Mouse (Mus musculus) left cerebral cortex, adult 18-20 months (tissue): Measurements from ENCODE around the gene Heatr1. TPM values are rescaled to one million over a fixed set of nuclear protein-coding genes. Genes with fewer than 3 reads are reported as not detected.
A peak's percentile ranks its signal among the peaks of the same experiment; 100 is the strongest.

ENCODE experiments used
- DNase-seq, 2 experiments: peaks; one replicate each; pipeline ENCODE4 v3.0.0; 2021 to 2022; ENCODE audit warnings: low spot score in 2 of 2, mixed read lengths in 1 of 2
- long read RNA-seq, 2 experiments: library from polyadenylated mRNA; stranded (forward); transcript quantifications; one replicate each; pipeline ENCODE4 v2.0.0; 2021
- total RNA-seq, 2 experiments: library from RNA; stranded (reverse); gene quantifications; 2 replicates each; pipeline ENCODE4 v1.2.3; 2021

Gene Heatr1
- total RNA-seq = 10 to 100 TPM; 28.2 to 31.6 TPM
- long read RNA-seq, experiment 1, full-length matches to known transcripts = 1 of 8 reads
- long read RNA-seq, experiment 1, partial matches to known transcripts = 2 of 8 reads
- long read RNA-seq, experiment 1, other reads (novel, unspliced or antisense) = 5 of 8 reads
- long read RNA-seq, experiment 2, partial matches to known transcripts = 4 of 5 reads
- long read RNA-seq, experiment 2, other reads (novel, unspliced or antisense) = 1 of 5 reads

DNA sequence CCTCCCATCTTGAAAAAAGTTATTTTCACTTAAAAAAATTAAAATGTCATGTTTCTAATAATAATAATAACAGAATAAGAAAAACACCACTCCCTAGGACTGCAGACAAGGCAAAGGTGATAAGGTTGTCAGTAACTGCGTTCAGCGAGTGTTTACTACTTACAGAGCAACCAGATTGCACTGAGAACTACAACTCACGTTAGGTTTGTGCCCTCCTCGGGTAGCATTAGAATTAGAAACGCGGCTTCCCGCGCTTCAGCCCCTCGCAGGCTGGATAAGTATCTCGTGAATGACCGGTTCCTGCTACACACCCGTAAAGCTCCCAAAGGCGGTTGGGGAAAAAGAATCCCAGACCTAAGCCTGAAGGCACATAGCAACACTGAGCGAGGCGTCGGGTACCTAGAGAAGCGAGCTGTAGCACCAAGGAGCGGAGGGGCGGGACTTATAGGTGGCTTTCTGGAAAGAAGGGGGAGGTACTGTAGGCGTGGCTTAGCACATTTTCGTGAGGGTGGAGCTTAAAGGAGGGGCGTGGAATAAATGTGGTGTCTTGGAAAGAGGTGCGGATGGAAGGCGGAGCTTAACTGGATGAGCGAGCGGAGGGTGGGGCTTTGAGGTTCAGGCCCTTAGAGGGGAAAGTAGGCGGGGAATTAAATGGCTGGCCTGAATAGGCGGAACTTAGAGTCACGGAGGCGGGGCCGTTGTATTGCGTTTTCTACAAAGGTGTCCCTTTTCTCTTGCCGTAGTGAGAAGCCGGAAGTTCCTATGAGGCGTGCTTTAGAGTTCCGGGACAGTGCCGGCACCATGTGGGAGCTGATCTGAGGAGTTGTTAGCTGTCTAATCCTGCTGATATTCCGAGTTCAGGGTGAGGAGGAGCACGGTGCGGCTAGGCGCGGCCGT, at the start of gene Heatr1:
Gene Heatr1, plus strand, starts transcription at position 419 of the 897 bp plus-strand sequence.
- DNase-seq = peak; percentile 92 to 94

DNA sequence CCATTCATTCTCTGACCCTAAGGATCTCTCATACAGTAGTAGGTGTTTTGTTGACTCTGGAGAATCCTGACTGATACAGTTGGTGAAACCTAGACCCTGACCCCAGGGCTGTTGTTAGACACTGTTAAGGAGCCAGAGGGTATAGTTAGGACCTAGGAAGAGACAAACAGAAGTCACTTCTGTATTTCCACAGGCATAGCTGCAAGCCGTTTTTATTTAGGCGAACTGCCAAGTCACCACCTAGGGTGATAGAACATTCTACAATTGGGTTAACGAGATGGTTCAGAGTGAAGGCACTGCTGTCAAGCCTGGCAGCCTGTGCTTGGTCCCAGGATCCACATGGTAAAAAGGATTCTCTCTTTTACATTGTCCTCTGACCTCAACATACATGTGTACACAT, 48.0 kb upstream of the Heatr1 start:
- no peak for DNase-seq

DNA sequence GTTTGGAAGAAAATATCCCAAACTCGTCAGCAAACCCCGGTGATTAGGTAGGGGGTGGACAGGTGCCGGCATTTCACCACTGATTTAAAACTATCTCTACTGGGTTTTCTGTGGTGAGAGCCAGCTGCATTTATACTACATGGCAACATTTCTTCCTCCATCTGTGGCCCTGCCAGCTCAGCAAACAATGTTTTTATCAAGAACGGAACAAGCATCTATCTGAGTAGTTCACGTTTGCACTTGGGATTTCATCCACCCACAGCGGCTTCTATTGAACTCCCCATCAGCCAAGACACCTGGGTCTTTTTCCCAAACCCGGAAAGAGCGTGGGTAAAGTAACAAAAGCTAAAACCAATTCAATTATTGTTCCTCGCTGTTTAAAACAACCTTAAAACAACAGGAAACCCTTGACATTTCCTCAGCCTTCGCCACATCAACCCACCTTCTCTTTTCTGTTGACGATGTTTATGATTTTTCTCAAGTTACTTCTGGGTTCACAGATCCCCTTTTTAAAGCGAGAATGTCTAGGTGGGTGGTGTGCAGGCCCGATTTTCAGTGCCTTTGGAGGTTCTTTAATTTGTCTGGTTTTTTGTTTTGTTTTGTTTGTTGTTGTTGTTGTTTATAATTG, 45.5 kb upstream of the Heatr1 start:
- DNase-seq = no peak

DNA sequence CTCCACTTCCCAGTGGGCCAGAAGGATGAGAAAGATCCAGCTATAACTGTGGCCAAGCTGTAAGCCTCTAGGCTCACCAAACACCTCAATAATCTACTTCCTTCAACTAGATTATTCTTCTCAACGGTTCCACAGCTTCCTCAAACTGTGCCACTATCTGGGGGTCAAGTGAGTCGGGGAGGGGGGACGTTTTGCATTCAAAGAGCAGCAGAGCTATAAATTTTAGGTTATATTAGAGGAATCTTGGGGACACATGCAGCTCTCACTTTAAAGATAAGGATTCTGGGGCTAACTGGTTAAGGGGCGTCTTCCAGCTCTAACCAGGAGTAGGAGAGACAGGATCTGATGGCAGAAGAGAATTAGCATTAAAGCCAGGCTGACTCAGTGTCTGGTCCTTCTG, 38.6 kb upstream of the Heatr1 start:
- no peak for DNase-seq

DNA sequence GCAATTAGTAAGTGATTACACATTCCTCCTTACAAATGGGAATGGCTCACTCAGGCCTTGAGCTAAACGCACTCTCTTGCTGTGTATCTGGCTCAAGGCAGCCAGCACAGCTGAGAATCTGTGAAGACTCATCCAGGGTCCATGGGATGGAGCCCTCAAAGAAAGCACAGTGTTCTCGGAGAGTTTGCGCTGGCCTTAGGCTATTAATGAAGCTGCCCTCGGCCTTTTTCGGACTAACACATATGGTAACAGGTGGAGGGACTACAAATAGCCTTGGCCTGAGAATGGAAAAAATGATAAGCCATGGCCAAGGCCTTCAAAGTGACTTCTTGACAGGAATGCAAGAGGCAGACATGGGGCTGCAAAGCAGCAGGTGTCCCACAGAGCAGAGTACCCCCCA, 37.3 kb upstream of the Heatr1 start:
- DNase-seq = no peak

DNA sequence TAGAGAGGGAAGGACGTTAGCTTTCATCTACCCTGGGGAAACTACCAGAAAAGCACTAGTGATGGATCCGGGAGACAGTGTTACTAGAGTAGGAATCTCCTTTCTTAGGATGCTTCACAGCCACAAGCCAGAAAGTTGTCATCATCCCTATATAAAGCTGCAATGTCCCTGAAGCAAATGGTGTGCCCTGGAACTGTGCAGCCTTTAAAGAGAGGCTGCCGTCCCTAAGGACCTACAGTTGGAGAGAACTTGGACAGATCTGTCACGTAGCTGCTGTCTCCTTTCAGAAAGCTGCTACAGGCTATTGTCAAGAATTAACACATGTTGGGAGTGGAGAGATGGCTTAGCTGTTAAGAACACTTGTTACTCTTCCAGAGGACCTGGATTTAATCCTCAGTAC, 33.3 kb upstream of the Heatr1 start:
- DNase-seq = no peak

DNA sequence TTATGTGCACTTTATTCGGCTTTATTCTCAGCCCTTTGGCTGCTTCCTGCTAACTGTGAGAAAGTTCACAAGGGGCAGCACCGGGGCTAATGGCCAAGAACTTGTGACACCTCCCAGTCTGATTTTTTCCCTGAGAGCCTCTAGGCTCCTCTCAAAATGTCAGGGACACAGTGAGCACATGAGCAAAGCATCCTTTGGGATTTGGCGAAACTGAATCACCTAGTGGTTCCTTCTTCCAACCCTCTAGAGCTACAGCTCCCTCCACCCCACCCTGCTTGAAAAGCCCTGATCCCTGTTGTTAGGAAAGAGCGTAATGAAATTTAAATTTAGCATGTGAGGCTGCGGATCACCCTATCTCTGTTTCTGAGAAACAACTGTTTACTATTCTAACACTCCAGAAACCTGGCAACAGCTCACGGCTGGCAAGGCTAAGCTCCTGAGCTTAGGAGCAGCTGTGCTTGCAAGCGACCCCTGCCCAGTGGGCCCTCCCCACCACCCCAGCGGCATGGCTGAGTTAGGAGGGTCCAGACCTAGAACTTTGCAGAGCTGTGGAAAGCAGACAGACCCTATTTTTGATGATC, 25.7 kb upstream of the Heatr1 start:
- DNase-seq = no peak

DNA sequence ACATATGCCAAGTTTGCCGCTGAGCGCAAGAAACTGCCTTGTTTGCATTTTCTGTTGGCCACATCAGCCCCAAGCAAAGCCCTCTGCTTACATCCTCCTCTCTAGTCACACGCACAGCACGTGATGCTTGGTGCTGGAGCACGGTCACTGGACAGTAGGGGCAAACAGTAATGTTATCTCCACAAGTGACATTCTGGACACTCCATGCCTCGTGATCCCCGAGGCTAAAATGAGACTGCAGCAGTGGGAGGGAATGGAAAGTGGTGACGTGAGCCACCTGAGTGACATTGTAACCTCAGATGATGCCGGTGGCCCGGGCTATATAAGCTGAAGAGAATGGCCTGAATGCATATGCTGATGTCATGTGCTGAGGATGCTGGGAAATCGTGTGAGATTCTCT, 24.9 kb upstream of the Heatr1 start:
- DNase-seq = no peak

DNA sequence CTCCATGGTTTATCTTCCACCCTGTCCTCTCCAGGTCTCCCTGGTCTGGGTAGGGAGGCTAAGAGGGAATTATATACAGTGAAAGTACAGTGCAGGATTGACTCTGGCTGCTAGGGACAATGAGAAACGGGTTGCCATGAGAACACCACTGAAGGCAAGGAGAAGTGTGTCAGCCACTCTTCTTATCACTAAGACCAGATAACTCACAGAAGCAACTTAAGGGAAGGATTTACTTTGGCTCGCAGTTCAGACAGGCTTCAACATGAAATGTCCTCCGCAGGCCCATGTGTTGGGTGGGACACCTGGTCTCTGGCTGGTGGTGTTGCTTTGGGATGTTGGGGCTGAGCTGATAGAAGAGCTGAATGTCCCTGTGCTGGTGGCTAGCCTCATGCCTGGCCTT, 22.1 kb upstream of the Heatr1 start:
- DNase-seq = no peak

DNA sequence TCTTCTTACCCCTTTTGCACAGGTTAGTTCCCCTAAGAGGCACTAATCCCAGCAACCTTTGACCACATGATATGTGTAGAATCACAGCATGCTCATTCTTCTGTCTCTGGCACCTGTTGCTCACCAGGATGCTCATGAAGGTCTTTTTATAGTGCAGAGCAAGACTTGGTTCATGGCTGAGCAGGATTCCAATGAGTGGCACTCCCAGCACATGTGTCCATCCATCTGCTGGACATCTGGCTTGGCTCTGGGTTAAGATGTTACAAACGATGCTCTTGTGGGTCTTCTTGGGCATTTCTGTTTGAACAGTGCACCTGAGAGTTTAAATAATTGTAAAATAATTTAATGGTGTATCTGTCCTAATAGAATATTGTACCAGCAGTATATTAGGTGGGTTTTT, 18.0 kb upstream of the Heatr1 start:
- DNase-seq = no peak

DNA sequence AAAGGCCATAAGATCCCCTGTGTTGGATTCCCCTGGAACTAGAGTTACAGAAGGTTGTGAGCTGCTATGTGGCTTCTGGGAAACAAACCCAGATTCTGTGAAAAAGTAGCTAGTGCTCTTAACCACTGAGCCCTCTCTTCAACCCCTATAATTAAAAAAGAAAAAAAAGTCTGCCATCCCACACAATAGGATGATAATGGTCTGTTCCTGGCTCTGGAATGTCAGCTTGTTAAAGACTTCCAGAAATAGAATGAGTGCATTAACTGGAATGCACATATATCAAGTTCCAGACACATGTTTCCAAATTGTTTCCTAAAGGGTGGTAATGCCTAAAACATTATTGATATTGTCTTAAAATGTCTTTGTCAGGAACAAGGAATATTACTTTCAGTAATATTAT, 10.0 kb upstream of the Heatr1 start:
- no peak for DNase-seq

DNA sequence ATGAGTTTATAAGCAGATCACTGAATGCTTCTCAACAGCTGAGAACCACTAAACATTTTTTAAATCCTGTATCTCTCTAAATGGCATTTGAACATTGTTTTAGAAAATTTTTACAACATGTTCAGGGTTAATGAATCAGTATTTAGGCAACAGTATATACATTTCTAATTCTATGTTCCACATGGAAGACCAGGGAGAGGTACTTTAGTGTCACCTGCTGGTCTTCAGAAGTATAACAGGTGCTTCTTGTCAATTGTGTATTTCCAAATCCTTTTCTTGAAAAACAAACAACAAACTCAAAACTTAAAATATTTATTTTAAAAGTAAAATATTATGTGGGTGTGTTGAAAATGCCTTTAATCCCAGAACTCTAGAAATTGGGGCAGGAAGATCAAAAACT, 8.5 kb upstream of the Heatr1 start:
- DNase-seq = peak; percentile 14 to 30

DNA sequence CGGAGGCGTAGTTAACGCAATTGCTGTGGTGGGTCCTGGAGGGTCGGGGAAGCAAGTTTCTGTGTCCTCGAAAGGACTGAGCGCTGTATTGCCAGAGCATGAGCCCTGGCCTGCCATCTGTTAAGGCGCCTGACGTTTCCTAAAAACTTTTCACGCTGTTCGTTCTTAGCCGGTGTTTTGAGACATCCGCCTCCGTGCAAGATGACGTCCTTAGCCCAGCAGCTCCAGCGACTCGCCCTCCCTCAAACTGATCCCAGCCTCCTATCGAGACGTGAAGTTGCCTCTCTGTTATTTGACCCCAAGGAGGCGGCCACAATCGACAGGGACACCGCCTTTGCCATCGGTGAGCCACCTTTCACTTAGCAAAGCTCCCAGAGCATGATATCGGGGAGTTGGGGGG, 744 bp downstream of the Heatr1 start:
- peak in 1 of 2 experiments; percentile 4 for DNase-seq

DNA sequence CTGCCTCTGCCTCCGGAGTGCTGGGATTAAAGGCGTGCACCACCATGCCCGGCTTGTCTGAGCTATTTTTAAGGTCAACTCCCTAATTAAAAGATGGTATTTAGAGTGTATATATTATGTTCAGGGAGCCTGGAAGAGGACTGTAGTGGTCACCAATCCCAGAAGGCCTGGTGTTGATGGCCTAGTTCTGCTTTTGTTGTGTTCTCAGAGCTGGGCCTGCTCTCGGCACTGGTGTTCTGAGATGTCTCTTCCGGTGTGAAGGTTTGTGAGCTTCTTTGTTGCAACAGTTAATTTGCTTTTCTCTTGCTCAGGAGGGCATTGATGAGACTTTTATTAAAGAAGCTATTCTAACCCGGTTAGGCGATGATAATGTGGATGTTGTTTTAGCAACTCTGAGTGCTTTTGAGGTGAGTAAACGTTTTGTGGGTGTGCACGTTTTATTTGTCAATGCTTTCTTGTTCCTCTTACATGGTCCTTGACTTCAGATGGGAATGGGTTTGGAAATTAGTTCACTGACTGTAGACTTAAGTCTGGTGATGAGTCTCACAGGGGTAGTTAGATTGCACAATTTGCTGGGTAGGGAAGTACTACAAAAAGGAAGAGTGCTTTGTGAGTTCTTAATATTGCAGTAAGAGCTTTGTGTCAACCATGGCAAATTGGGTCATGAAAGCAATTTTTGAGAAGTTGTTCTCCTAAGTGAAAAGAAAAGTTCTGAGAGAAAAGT, 13.7 kb downstream of the Heatr1 start:
- DNase-seq = no peak

DNA sequence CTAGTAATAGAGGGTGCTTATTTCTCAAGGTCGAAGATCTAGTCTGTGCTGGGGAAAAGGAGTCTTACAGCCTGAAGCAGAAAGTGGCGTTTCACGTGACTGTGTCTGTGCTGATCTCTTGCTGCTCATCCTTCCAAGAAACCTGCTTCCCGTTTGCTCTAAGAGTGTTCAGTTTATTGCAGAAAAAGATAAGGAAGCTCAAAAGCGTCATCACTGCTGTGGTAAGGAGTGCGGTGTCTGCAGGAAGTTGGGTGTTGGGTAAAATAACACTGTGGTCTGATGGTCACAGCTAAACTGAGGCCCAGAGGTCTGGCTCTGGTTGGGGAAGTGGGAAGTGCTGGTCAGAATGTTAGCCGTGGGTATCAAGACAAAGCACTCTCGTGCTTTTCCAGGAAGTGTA, 17.2 kb downstream of the Heatr1 start:
- DNase-seq = no peak

DNA sequence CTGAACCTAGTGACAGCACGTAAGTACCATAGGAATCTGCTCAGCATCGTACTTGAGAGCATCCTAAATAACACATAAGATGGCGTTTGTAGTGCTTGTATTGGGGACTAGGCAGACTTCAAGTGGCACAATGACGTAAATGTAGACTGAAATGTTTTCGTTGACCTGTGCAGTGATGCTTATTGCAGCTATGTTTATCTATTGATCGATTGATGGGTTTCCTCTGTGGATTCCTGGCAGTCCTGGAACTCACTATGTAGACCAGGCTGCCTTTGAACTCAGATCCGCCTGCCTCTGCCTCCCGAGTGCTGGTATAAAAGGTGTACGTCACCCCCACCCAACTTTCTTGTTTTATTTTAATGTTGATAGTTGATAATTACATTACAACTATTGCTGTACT, 25.8 kb downstream of the Heatr1 start:
- no peak for DNase-seq

DNA sequence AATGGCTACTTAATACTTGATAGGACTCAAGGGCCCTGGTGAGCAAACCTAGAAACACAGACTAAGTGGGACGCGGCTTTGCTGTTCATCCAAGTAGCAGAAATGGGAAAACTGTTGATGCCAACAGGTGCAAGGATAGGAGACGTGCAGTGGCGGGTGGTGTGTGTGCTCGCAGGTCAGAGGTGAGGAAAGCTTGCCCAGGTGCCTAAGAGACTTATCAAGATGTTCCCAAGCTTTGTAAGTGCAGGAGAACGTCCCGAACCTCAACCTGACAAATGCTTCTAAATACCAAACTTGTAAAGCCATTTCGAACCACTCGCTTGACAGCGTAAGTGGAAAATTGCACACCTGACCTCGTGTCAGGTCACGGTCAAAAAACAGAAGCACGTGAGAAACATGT, 33.7 kb downstream of the Heatr1 start:
- DNase-seq = no peak

DNA sequence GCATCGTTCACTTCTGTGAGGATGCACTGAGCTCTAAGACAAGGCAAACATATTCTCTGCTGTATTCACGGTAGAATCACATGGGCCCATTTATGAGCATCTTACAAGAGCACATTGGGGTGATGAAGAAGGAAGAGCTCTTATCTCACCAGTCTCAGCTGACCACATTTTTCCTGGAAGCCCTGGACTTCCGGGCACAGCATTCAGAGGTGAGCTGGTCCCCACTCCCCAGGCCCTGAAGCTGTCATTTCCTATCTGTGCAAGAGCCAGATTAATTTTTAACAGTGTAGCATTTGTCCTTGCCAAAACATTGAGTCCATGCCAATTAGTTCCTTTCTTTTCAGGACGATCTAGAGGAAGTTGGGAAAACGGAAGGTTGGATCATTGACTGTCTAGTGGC, 39.0 kb downstream of the Heatr1 start:
- no peak for DNase-seq

DNA sequence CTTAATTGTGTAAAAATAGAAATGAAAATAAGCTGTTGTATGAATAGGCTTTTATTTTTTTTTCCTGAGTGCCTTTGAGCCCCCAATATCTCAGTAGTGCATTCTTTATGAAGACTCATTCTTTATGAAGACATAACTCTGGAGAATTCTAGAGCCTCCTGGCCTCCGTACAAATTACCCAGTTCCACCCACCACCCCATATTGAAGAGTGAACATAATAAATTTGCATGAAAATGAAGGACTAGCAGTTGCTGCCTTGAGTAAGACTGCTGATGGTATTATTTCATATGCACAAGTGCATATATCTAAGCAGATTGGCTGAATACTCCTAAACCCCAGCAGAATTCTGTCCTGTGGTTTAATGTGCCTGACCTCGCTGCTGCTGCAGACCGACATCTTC, 44.8 kb downstream of the Heatr1 start:
- no peak for DNase-seq

DNA sequence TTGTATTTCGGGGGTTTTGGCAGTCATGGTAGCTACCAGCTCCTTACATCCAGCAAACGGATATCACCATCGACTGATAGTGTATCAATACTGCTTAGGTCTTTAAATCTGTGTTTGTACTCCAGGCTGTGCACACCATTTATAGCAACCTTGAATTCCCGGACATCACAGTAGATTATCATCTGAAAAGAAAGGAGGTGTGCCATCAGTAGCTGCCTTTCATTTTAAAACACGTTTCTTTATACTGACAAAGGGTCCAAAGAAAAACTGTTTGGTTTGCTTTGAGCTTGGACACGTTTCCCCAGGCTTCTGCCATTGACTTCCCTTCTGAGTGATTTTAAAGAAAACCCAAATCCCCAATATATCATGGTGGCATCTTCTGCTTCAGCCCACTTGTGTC, 46.0 kb downstream of the Heatr1 start:
- no peak for DNase-seq

DNA sequence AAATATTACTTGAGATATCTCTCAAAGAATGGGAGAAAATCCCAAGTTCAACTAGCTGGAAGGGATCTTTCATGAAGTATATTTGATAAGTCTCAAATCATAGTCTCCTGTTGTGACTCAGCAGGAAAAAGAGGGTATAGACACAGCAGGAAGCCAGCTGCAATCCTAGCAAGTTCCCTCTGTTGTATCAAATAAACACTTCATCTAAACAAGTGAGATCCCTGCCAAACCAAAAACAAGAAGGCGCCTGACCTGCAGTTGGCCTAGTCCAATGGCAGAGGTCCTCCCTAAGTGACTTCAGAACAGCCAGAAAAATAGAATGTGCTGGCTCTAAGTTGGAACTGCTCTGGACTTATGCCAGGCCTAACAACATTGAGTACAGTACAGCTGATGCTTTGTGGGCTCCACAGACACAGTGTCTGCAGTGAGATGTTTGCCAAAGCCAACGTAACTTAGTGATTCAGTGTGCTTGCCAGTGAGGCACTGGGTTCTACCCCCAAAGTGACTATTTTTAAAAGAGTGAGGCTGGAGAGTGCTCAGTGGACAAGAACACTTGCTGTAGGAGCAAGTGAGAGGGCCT, 47.3 kb downstream of the Heatr1 start:
- DNase-seq = peak; percentile 36 to 50
